8 mouse cellular contexts compared by ENCODE assay signal in the genomic region with DNA sequence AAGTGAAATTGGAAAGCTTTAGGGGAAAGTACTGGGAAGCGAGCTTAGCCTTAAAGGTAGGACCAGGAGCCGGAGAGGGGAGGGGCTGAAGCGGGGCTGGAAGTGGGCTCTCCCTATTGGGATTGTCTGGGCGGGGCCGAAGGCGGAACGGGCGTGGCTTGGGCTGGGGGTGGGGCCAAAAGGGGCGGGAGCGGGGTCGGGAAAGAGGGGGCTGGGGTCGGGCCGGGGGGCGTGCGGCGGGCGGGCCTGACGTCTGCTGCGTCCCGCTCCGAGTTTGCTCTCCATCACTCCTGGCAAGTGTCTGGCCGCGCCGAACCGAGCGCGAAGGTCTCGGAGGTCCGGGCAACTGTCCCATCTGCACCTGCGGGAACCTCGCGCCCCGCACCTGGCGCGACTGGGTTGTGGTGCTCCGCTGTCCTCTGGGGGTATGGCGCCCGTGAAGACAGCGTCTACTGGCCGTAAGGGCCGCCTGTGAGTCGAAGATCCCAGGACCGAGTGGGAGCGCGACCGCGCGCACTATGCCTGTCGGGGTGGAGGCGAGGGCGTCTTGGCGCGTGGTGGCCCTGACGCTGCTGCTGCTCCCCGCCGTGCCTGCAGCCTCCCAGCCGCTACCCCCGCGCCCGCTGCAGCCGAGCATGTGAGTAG. TPM values are rescaled to one million over a fixed set of nuclear protein-coding genes. Genes with fewer than 3 reads are reported as not detected.
DNase-seq lines count a peak whose midpoint lies in the region; ATAC-seq and TF ChIP-seq lines count a peak whose summit lies in the region.

A gene (plus strand): TSS at position 225 of the 645 bp plus-strand sequence.

- TF ChIP-seq CTCF in kidney, adult 2 months (conservative IDR thresholded peaks at IDR 0.05; ENCODE audit: insufficient read depth, insufficient read length, low read depth, low read length): no peak

- H3K9me3 ChIP-seq in hindbrain, embryonic 10.5 days: no peaks in the 10 kb centered on the region
- no peaks in the 10 kb centered on the region for H3K9me3 ChIP-seq in liver, embryonic 13.5 days (replicated peaks)
- no peaks in the 10 kb centered on the region for H3K9me3 ChIP-seq in neural tube, embryonic 13.5 days

- WGBS in kidney, adult 2 months: under 1% methylated on average over 58 of the region's 61 CpGs
- under 1% methylated on average over 61 of the region's 61 CpGs for WGBS in hindbrain, embryonic 10.5 days
- WGBS in liver, embryonic 13.5 days (ENCODE audit: insufficient replicate concordance): 1% methylated on average over 57 of the region's 61 CpGs
- under 1% methylated on average over 60 of the region's 61 CpGs for WGBS in neural tube, embryonic 13.5 days

- no peak within 1 kb of the TSS for H3K27ac ChIP-seq in kidney, adult 2 months (ENCODE audit: insufficient read depth, low read depth, low read length)
- H3K27ac ChIP-seq in hindbrain, embryonic 10.5 days: peak within 1 kb of the TSS; percentile 84
- H3K27ac ChIP-seq in liver, embryonic 13.5 days: no peak within 1 kb of the TSS
- H3K27ac ChIP-seq in neural tube, embryonic 13.5 days (replicated peaks): no peak within 1 kb of the TSS

- DNase-seq in kidney, adult 2 months: no peak
- no peak for DNase-seq in kidney, adult 8-10 months
- DNase-seq in embryo, embryonic 9.5 days (ENCODE audit: extremely low spot score): peak; percentile 89
- DNase-seq in hindbrain, embryonic 10.5 days (ENCODE audit: low spot score): peak; percentile 86
- no peak for DNase-seq in liver, embryonic 13.5 days
- DNase-seq in layer of hippocampus, adult 8-10 months (ENCODE audit: low spot score in 2 of 2): no peak

- H3K4me2 ChIP-seq in liver, embryonic 13.5 days: peak within 1 kb of the TSS; percentile 62
- H3K4me2 ChIP-seq in neural tube, embryonic 13.5 days: peak within 1 kb of the TSS; percentile 82

- H3K4me1 ChIP-seq in kidney, adult 2 months (ENCODE audit: control insufficient read depth, insufficient read depth, low read length): no peaks in the 10 kb centered on the region
- peaks cover 63% of the 10 kb centered on the region for H3K4me1 ChIP-seq in hindbrain, embryonic 10.5 days (replicated peaks)
- H3K4me1 ChIP-seq in liver, embryonic 13.5 days (replicated peaks): peaks cover 9% of the 10 kb centered on the region; the same call in 1 of the 2 replicates
- H3K4me1 ChIP-seq in neural tube, embryonic 13.5 days (replicated peaks): peaks cover 32% of the 10 kb centered on the region

- H3K27me3 ChIP-seq in kidney, adult 2 months (replicated peaks; ENCODE audit: control insufficient read depth, insufficient read depth, low read length): peaks cover 1% of the 10 kb centered on the region; the same call in 1 of the 2 replicates
- H3K27me3 ChIP-seq in hindbrain, embryonic 10.5 days (ENCODE audit: insufficient read depth, poor library complexity, severe bottlenecking): peaks cover 55% of the 10 kb centered on the region
- H3K27me3 ChIP-seq in liver, embryonic 13.5 days: peaks cover 80% of the 10 kb centered on the region
- H3K27me3 ChIP-seq in neural tube, embryonic 13.5 days: peaks cover 54% of the 10 kb centered on the region

- TF ChIP-seq POLR2A in kidney, adult 2 months (IDR thresholded peaks at IDR 0.05; ENCODE audit: low read depth, low read length): no peak

- H3K9ac ChIP-seq in liver, embryonic 13.5 days: no peak within 1 kb of the TSS
- peak within 1 kb of the TSS; percentile 60 for H3K9ac ChIP-seq in neural tube, embryonic 13.5 days

- no peaks in the 10 kb centered on the region for H3K36me3 ChIP-seq in kidney, adult 2 months (ENCODE audit: control insufficient read depth, insufficient read depth, low read length)
- no peaks in the 10 kb centered on the region for H3K36me3 ChIP-seq in hindbrain, embryonic 10.5 days
- H3K36me3 ChIP-seq in liver, embryonic 13.5 days: no peaks in the 10 kb centered on the region
- no peaks in the 10 kb centered on the region for H3K36me3 ChIP-seq in neural tube, embryonic 13.5 days

- H3K4me3 ChIP-seq in kidney, adult 2 months (ENCODE audit: insufficient read depth, low read depth, low read length): peak within 1 kb of the TSS; percentile 40
- peak within 1 kb of the TSS; percentile 66 for H3K4me3 ChIP-seq in hindbrain, embryonic 10.5 days
- H3K4me3 ChIP-seq in liver, embryonic 13.5 days (replicated peaks): peak within 1 kb of the TSS; percentile 49
- H3K4me3 ChIP-seq in neural tube, embryonic 13.5 days: peak within 1 kb of the TSS; percentile 49

- peak; percentile 30; the same call in 1 of the 2 replicates for ATAC-seq in liver, embryonic 13.5 days (ENCODE audit: low read depth)
- ATAC-seq in neural tube, embryonic 13.5 days (ENCODE audit: low read depth): peak; percentile 72
- no peak for ATAC-seq in inflammation-experienced regulatory T-cells, adult 6 months

RNA-seq across cellular contexts. Expression of the gene that starts here (rescaled TPM):
- 0.55 and 1.2 TPM in 2 replicates for polyA plus RNA-seq in kidney, adult 2 months (2012; rRNA removed)
- polyA plus RNA-seq in hindbrain, embryonic 10.5 days (2016; fragmentation: Nextera tagmentation; extraction: Ambion mirVana): 28.2 and 29.2 TPM in 2 replicates
- polyA plus RNA-seq in liver, embryonic 13.5 days (2015; fragmentation: Nextera tagmentation; extraction: Ambion mirVana): 1.5 and 1.6 TPM in 2 replicates
- polyA plus RNA-seq in neural tube, embryonic 13.5 days (2015; fragmentation: Nextera tagmentation; extraction: Ambion mirVana): 7.4 and 8.8 TPM in 2 replicates
- total RNA-seq in layer of hippocampus, adult 8-10 months (2022): 1 to 10 TPM; 5.3 to 7.2 (median 5.7) TPM
- polyA plus RNA-seq in inflammation-experienced regulatory T-cells, adult 6 months (2017; shearing (Covaris generic)): not detected

Comparison
In these comparisons a context has a peak if more than half of its experiments do, and no peak if none do; other contexts are left out.
1. DNase-seq: peak in embryo, embryonic 9.5 days (single experiment) and hindbrain, embryonic 10.5 days (single experiment); none in kidney, adult 2 months (single experiment), kidney, adult 8-10 months (0 of 2), liver, embryonic 13.5 days (single experiment) and layer of hippocampus, adult 8-10 months (0 of 2).
2. Peak in every context shown above with its lines, with median percentiles within 50 percentile points of each other: H3K4me3 ChIP-seq.